Mouse (Mus musculus) forebrain, embryonic 12.5 days (tissue): ENCODE measurements around the gene Armh2. TPM values are rescaled to one million over a fixed set of nuclear protein-coding genes. Genes with fewer than 3 reads are reported as not detected.

Source experiments
- ATAC-seq: fragments of 200-750 bp; cut with Nextera tagmentation; 2 replicates; pipeline ENCODE4 v1.8.0; 2017; ENCODE audit warnings: moderate TSS enrichment; ENCODE audit not compliant: low FRiP score
- H3K27ac ChIP-seq: fragments of 300-500 bp; sonication (generic); 2 replicates; pipeline ENCODE4 v1.5.1; 2016; ENCODE audit warnings: mild to moderate bottlenecking
- H3K27me3 ChIP-seq: fragments of 300-500 bp; sonication (generic); 2 replicates; pipeline ENCODE4 v1.6.1; 2016; ENCODE audit warnings: mild to moderate bottlenecking
- H3K36me3 ChIP-seq: fragments of 300-500 bp; sonication (generic); replicated peaks from 2 replicates; pipeline ENCODE4 v1.6.1; 2016; ENCODE audit warnings: mild to moderate bottlenecking
- H3K4me1 ChIP-seq: fragments of 300-500 bp; sonication (generic); 2 replicates; pipeline ENCODE4 v1.6.1; 2016
- H3K4me2 ChIP-seq: fragments of 300-500 bp; sonication (generic); 2 replicates; pipeline ENCODE4 v1.6.1; 2016; ENCODE audit warnings: mild to moderate bottlenecking, moderate library complexity
- H3K4me3 ChIP-seq: fragments of 300-500 bp; sonication (generic); replicated peaks from 2 replicates; pipeline ENCODE4 v1.5.1; 2016; ENCODE audit warnings: mild to moderate bottlenecking
- H3K9ac ChIP-seq: fragments of 300-500 bp; sonication (generic); 2 replicates; pipeline ENCODE4 v1.6.1; 2016; ENCODE audit warnings: mild to moderate bottlenecking
- H3K9me3 ChIP-seq: fragments of 300-500 bp; sonication (generic); 2 replicates; pipeline ENCODE4 v1.6.1; 2016
- WGBS: fragments of 180-500 bp; shearing (Covaris S2); methylation state at CpG from one replicate; pipeline ENCODE4 v1.1.7; 2016; 5-methylcytosine and 5-hydroxymethylcytosine counted together
- polyA plus RNA-seq: library from polyadenylated mRNA; unstranded; fragments of >200 nt; fragmentation: Nextera tagmentation; extraction: Ambion mirVana; gene quantifications from 2 replicates; pipeline ENCODE4 v1.2.1, GENCODE M21; 2016

Gene Armh2
- not detected in 2 replicates for polyA plus RNA-seq

- Histone ChIP-seq H3K9me3 (no peaks in the 10 kb centered on the region), H3K4me3 (no peak within 1 kb of the TSS), H3K4me1 (no peaks in the 10 kb centered on the region), H3K36me3 (no peaks in the 10 kb centered on the region; the same call in 1 of the 2 replicates), H3K27me3 (no peaks in the 10 kb centered on the region), H3K9ac (no peak within 1 kb of the TSS), H3K27ac (no peak within 1 kb of the TSS), H3K4me2 (no peak within 1 kb of the TSS)
- 89% methylated on average over 10 of the region's 10 CpGs for WGBS
- ATAC-seq: no peak
These were observed at the start of gene Armh2 for GRCm38 (mm10) chr13:24741028-24741427. TSS of gene Armh2 (plus strand) at chr13:24741232.

GRCm38 (mm10) chr13:24693312-24693711 is 47.7 kb upstream of the Armh2 start:
- 92% methylated on average over 7 of the region's 7 CpGs for WGBS
- no peaks in the 10 kb centered on the region for H3K4me1 ChIP-seq
- no peak overlapping the region for H3K9ac ChIP-seq
- H3K4me3 ChIP-seq: no peak overlapping the region
- H3K4me2 ChIP-seq: no peak overlapping the region
- no peak for ATAC-seq
- no peaks in the 10 kb centered on the region; the same call in 1 of the 2 replicates for H3K36me3 ChIP-seq
- H3K9me3 ChIP-seq: no peaks in the 10 kb centered on the region
- peaks cover 7% of the 10 kb centered on the region; the same call in 1 of the 2 replicates for H3K27me3 ChIP-seq
- no peak overlapping the region for H3K27ac ChIP-seq

GRCm38 (mm10) chr13:24698746-24699145 is 42.3 kb upstream of the Armh2 start:
- H3K36me3 ChIP-seq: no peaks in the 10 kb centered on the region; the same call in 1 of the 2 replicates
- H3K4me2 ChIP-seq: no peak overlapping the region
- ATAC-seq: no peak
- no peak overlapping the region for H3K27ac ChIP-seq
- 91% methylated on average over 4 of the region's 4 CpGs for WGBS
- no peaks in the 10 kb centered on the region for H3K4me1 ChIP-seq
- H3K9ac ChIP-seq: no peak overlapping the region
- no peaks in the 10 kb centered on the region for H3K9me3 ChIP-seq
- no peak overlapping the region for H3K4me3 ChIP-seq
- no peaks in the 10 kb centered on the region for H3K27me3 ChIP-seq

- H3K27me3 ChIP-seq: 0 out of 2 replicates have a peak, but pooled peaks cover 3% of the 10 kb centered on the region
- H3K4me3 ChIP-seq: no peak overlapping the region
- H3K9me3 ChIP-seq: no peaks in the 10 kb centered on the region
- no peak overlapping the region for H3K27ac ChIP-seq
- H3K4me2 ChIP-seq: no peak overlapping the region
- no peaks in the 10 kb centered on the region for H3K36me3 ChIP-seq
- no peak for ATAC-seq
- H3K4me1 ChIP-seq: no peaks in the 10 kb centered on the region
- 82% methylated on average over 5 of the region's 5 CpGs for WGBS
- H3K9ac ChIP-seq: no peak overlapping the region
These were observed 38.9 kb upstream of the Armh2 start for GRCm38 (mm10) chr13:24702128-24702527.

GRCm38 (mm10) chr13:24709656-24710396 is 31.2 kb upstream of the Armh2 start:
- no peak for ATAC-seq
- Histone ChIP-seq H3K9ac (no peak overlapping the region), H3K27me3 (0 out of 2 replicates have a peak, but pooled peaks cover 6% of the 10 kb centered on the region), H3K9me3 (no peaks in the 10 kb centered on the region), H3K4me3 (no peak overlapping the region), H3K4me1 (peaks cover 14% of the 10 kb centered on the region), H3K36me3 (no peaks in the 10 kb centered on the region), H3K4me2 (no peak overlapping the region), H3K27ac (no peak overlapping the region)
- 58% methylated on average over 12 of the region's 12 CpGs for WGBS

GRCm38 (mm10) chr13:24710968-24711367 is 30.1 kb upstream of the Armh2 start:
- peaks cover 14% of the 10 kb centered on the region for H3K4me1 ChIP-seq
- ATAC-seq: no peak
- H3K4me3 ChIP-seq: no peak overlapping the region
- H3K4me2 ChIP-seq: no peak overlapping the region
- no peak overlapping the region; the same call in 1 of the 2 replicates for H3K9ac ChIP-seq
- no peaks in the 10 kb centered on the region for H3K9me3 ChIP-seq
- 0 out of 2 replicates have a peak, but pooled peaks cover 4% of the 10 kb centered on the region for H3K27me3 ChIP-seq
- WGBS: 64% methylated on average over 7 of the region's 7 CpGs
- H3K27ac ChIP-seq: no peak overlapping the region
- no peaks in the 10 kb centered on the region for H3K36me3 ChIP-seq

- Histone ChIP-seq H3K4me1 (peaks cover 14% of the 10 kb centered on the region), H3K36me3 (no peaks in the 10 kb centered on the region), H3K4me2 (no peak overlapping the region), H3K4me3 (no peak overlapping the region), H3K27me3 (0 out of 2 replicates have a peak, but pooled peaks cover 4% of the 10 kb centered on the region), H3K9me3 (no peaks in the 10 kb centered on the region), H3K27ac (no peak overlapping the region), H3K9ac (no peak overlapping the region)
- WGBS: 89% methylated on average over 7 of the region's 7 CpGs
- ATAC-seq: no peak
These were observed 28.4 kb upstream of the Armh2 start for GRCm38 (mm10) chr13:24712581-24713130.

- H3K9me3 ChIP-seq: no peaks in the 10 kb centered on the region
- peaks cover 14% of the 10 kb centered on the region for H3K4me1 ChIP-seq
- peak; percentile 89 for ATAC-seq
- no peaks in the 10 kb centered on the region for H3K36me3 ChIP-seq
- H3K27me3 ChIP-seq: 0 out of 2 replicates have a peak, but pooled peaks cover 4% of the 10 kb centered on the region
- H3K9ac ChIP-seq: no peak overlapping the region
- no peak overlapping the region for H3K4me3 ChIP-seq
- H3K27ac ChIP-seq: no peak overlapping the region
- WGBS: 8% methylated on average over 16 of the region's 16 CpGs
- H3K4me2 ChIP-seq: peak overlapping the region; percentile 29
These were observed 27.5 kb upstream of the Armh2 start for GRCm38 (mm10) chr13:24713434-24714000.

- H3K4me1 ChIP-seq: peaks cover 14% of the 10 kb centered on the region
- no peak overlapping the region for H3K27ac ChIP-seq
- peaks cover 6% of the 10 kb centered on the region; the same call in 1 of the 2 replicates for H3K36me3 ChIP-seq
- no peaks in the 10 kb centered on the region for H3K9me3 ChIP-seq
- H3K9ac ChIP-seq: no peak overlapping the region
- H3K27me3 ChIP-seq: 0 out of 2 replicates have a peak, but pooled peaks cover 4% of the 10 kb centered on the region
- ATAC-seq: no peak
- WGBS: 84% methylated on average over 9 of the region's 9 CpGs
- H3K4me2 ChIP-seq: no peak overlapping the region
- H3K4me3 ChIP-seq: no peak overlapping the region
These were observed 26.6 kb upstream of the Armh2 start for GRCm38 (mm10) chr13:24714360-24714885.

- WGBS: 73% methylated on average over 5 of the region's 5 CpGs
- peaks cover 6% of the 10 kb centered on the region; the same call in 1 of the 2 replicates for H3K36me3 ChIP-seq
- ATAC-seq: no peak
- H3K27me3 ChIP-seq: 0 out of 2 replicates have a peak, but pooled peaks cover 4% of the 10 kb centered on the region
- H3K4me3 ChIP-seq: no peak overlapping the region
- H3K9ac ChIP-seq: no peak overlapping the region
- H3K9me3 ChIP-seq: no peaks in the 10 kb centered on the region
- H3K4me1 ChIP-seq: peaks cover 9% of the 10 kb centered on the region
- no peak overlapping the region for H3K27ac ChIP-seq
- no peak overlapping the region for H3K4me2 ChIP-seq
These were observed 25.4 kb upstream of the Armh2 start for GRCm38 (mm10) chr13:24715601-24716000.

GRCm38 (mm10) chr13:24716441-24716840 is 24.6 kb upstream of the Armh2 start:
- Histone ChIP-seq H3K27me3 (no peaks in the 10 kb centered on the region), H3K27ac (no peak overlapping the region), H3K9ac (no peak overlapping the region), H3K4me3 (no peak overlapping the region), H3K4me2 (no peak overlapping the region), H3K36me3 (peaks cover 6% of the 10 kb centered on the region; the same call in 1 of the 2 replicates), H3K9me3 (no peaks in the 10 kb centered on the region), H3K4me1 (peaks cover 7% of the 10 kb centered on the region)
- no peak for ATAC-seq
- 85% methylated on average over 9 of the region's 9 CpGs for WGBS

GRCm38 (mm10) chr13:24717677-24718076 is 23.4 kb upstream of the Armh2 start:
- WGBS: 84% methylated on average over 7 of the region's 7 CpGs
- H3K9me3 ChIP-seq: no peaks in the 10 kb centered on the region

More at GRCm38 (mm10) chr13:24717677-24718076, 23.4 kb upstream of the Armh2 start:
- no peak overlapping the region for H3K4me3 ChIP-seq
- no peak overlapping the region for H3K27ac ChIP-seq
- peaks cover 7% of the 10 kb centered on the region for H3K4me1 ChIP-seq
- no peak overlapping the region for H3K9ac ChIP-seq
- H3K36me3 ChIP-seq: peaks cover 9% of the 10 kb centered on the region; the same call in 1 of the 2 replicates
- H3K27me3 ChIP-seq: no peaks in the 10 kb centered on the region
- ATAC-seq: no peak
- no peak overlapping the region for H3K4me2 ChIP-seq
